Mouse (Mus musculus) liver, postnatal 0 days (tissue): ENCODE data around the gene Slc9a5.

Experiments
- CTCF ChIP-seq: sonication (generic); IDR thresholded peaks from 2 replicates; pipeline ENCODE4 v1.5.1; 2016; ENCODE audit warnings: antibody characterized with exemption, low read depth
- EP300 ChIP-seq: IDR thresholded peaks from 2 replicates; pipeline ENCODE4 v1.6.1; 2016; ENCODE audit warnings: antibody characterized with exemption, low read depth, mild to moderate bottlenecking

- TF ChIP-seq CTCF (no peak), EP300 (no peak)
These were observed 34.8 kb upstream of the Slc9a5 start for GRCm38 (mm10) chr8:105313622-105314402.
